Mouse (Mus musculus) urinary bladder, postnatal 36 days (tissue): Measurements from ENCODE around the gene Gm5728.
"Not testable (repeated sequence)": the region's sequence is repeated elsewhere in the genome, so short reads cannot be mapped to it uniquely, and the experiment has no call there.

Experiments
- DNase-seq, 2 experiments: peaks; one replicate each; pipeline ENCODE4 v3.0.0; 2022; ENCODE audit warnings: low spot score in 2 of 2, mixed read lengths in 1 of 2

The Gm5728 gene

DNA sequence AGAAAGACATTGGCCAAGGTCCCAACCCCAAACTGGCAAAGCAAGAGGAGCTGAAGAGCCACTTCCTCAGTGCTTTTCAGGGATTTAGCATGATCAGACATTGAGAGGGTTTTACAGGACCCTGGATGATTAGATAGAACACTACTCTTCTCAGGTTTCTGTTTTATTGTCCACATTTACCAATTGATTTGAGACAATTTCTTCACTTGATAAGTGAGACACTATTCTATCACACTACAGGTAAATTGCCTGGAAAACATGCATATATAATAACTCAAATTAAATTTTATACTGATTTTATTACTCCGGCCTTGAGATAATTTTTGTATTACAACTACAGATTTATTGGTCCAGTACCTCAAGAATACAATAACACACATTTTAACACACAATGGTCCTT lies at the start of gene Gm5728:
Gene Gm5728, minus strand, starts transcription at position 101 of the 400 bp plus-strand sequence.
- DNase-seq: not testable (repeated sequence)

- not testable (repeated sequence) for DNase-seq
These were observed 42.4 kb upstream of the Gm5728 start, which contains the start of gene Vmn1r100 for GRCm38 (mm10) chr7:20417642-20418041. TSS of gene Vmn1r100 (plus strand) at chr7:20417942.

DNA sequence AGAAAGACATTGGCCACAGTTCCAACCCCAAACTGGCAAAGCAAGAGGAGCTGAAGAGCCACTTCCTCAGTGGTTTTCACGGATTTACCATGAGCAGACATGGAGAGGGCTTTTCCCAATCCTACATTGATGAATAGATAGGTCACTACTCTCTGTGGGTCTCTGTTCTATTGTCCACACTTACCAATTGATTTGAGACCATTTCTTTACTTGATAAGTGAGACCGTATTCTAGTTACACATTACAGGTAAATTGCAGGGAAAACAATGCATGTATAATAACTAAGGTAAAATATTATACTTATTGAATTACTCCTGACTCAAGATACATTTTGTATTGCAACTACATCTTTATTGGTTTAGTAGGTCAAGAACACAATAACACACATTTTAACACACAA lies 41.2 kb downstream of the Gm5728 start, which contains the start of gene Gm4133:
Gene Gm4133, minus strand, starts transcription at position 101 of the 400 bp plus-strand sequence.
- not testable (repeated sequence) for DNase-seq
